Mouse (Mus musculus): Measurements from ENCODE around the gene Gja6.

GRCm38 (mm10) chrX:160930656-160931055 is 23.8 kb upstream of the Gja6 start:
- TF ChIP-seq POLR2A (IDR thresholded peaks at IDR 0.05; ENCODE audit: borderline replicate concordance, insufficient read depth, low read length) (no peak), CTCF (IDR thresholded peaks at IDR 0.05; ENCODE audit: borderline replicate concordance, insufficient read depth, low read depth, low read length) (no peak)
